Comparison of ENCODE assay signal across 8 mouse cellular contexts in the genomic region with DNA sequence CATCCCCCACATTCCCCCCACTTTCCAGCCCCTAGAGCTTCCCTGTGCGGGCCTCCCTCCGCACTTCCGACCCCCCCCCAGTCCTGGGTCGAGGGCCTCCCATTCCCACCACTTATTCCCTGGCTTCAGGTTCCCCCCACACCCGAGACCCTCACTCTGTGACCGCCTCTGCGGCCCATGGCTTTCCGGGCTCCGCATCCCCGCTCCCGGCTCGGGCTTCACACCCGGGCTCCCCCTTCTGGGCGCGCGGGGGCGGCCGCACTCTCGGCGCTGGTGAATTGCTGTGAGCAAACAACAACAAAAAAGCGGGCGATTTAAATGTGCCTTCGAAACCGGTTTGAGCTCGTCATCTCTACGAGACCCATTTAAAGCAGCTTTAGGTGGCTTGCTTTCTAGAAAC. TPM values are rescaled to one million over a fixed set of nuclear protein-coding genes. Genes with fewer than 3 reads are reported as not detected.
DNase-seq lines count a peak whose midpoint lies in the region; ATAC-seq lines count a peak whose summit lies in the region.

No protein-coding gene starts in this region.

- H3K9ac ChIP-seq in forebrain, embryonic 11.5 days (ENCODE audit: low read length): peak overlapping the region; percentile 96
- peak overlapping the region; percentile 91 for H3K9ac ChIP-seq in heart, embryonic 15.5 days
- peak overlapping the region; percentile 96 for H3K9ac ChIP-seq in liver, embryonic 13.5 days
- peak overlapping the region; percentile 69 for H3K9ac ChIP-seq in stomach, embryonic 14.5 days (replicated peaks; ENCODE audit: low read depth, low read length)

- under 1% methylated on average over 25 of the region's 26 CpGs for WGBS in forebrain, embryonic 11.5 days
- under 1% methylated on average over 26 of the region's 26 CpGs for WGBS in heart, embryonic 15.5 days
- WGBS in liver, embryonic 13.5 days (ENCODE audit: insufficient replicate concordance): 1% methylated on average over 26 of the region's 26 CpGs
- under 1% methylated on average over 24 of the region's 26 CpGs for WGBS in stomach, embryonic 14.5 days

- peak; percentile 85 for DNase-seq in CD4-positive, CD25-positive, alpha-beta regulatory T cell, adult 2 months (ENCODE audit: low read depth, low spot score)
- peak; percentile 49 for DNase-seq in c-Kit-positive CD71-negative TER-119-negative erythroid progenitor cells, embryonic 14.5 days (ENCODE audit: low read depth)
- peak; percentile 89 for DNase-seq in forebrain, embryonic 11.5 days (ENCODE audit: low spot score)
- DNase-seq in kidney, postnatal 14 days: peak; percentile 91
- peak; percentile 59 for DNase-seq in liver, embryonic 13.5 days
- peak; percentile 80 for DNase-seq in neural tube, embryonic 10.5 days (ENCODE audit: extremely low spot score, low spot score)

- H3K27ac ChIP-seq in forebrain, embryonic 11.5 days (ENCODE audit: low read depth, low read length): peak overlapping the region; percentile 99
- H3K27ac ChIP-seq in heart, embryonic 15.5 days: peak overlapping the region; percentile 98
- H3K27ac ChIP-seq in liver, embryonic 13.5 days: peak overlapping the region; percentile 96
- H3K27ac ChIP-seq in stomach, embryonic 14.5 days (ENCODE audit: low read length): peak overlapping the region; percentile 94

- H3K4me2 ChIP-seq in forebrain, embryonic 11.5 days (ENCODE audit: low read depth, low read length, severe bottlenecking): peak overlapping the region; percentile 80
- H3K4me2 ChIP-seq in heart, embryonic 15.5 days: peak overlapping the region; percentile 89
- H3K4me2 ChIP-seq in liver, embryonic 13.5 days: peak overlapping the region; percentile 97
- peak overlapping the region; percentile 89 for H3K4me2 ChIP-seq in stomach, embryonic 14.5 days (replicated peaks; ENCODE audit: low read depth, low read length)

- H3K4me1 ChIP-seq in forebrain, embryonic 11.5 days (replicated peaks; ENCODE audit: control insufficient read depth, insufficient read depth, low read length): 0 out of 2 replicates have a peak, but pooled peaks cover 3% of the 10 kb centered on the region
- H3K4me1 ChIP-seq in heart, embryonic 15.5 days (replicated peaks): peaks cover 20% of the 10 kb centered on the region
- peaks cover 62% of the 10 kb centered on the region for H3K4me1 ChIP-seq in liver, embryonic 13.5 days (replicated peaks)
- peaks cover 7% of the 10 kb centered on the region; the same call in 1 of the 2 replicates for H3K4me1 ChIP-seq in stomach, embryonic 14.5 days (ENCODE audit: control insufficient read depth, insufficient read depth, low read length)

- no peaks in the 10 kb centered on the region for H3K36me3 ChIP-seq in forebrain, embryonic 11.5 days (ENCODE audit: control insufficient read depth, insufficient read depth, low read length)
- H3K36me3 ChIP-seq in heart, embryonic 15.5 days: no peaks in the 10 kb centered on the region
- H3K36me3 ChIP-seq in liver, embryonic 13.5 days: no peaks in the 10 kb centered on the region
- no peaks in the 10 kb centered on the region for H3K36me3 ChIP-seq in stomach, embryonic 14.5 days (ENCODE audit: control insufficient read depth, insufficient read depth, low read length)

- H3K27me3 ChIP-seq in forebrain, embryonic 11.5 days (ENCODE audit: control insufficient read depth, insufficient read depth, low read length): no peaks in the 10 kb centered on the region
- H3K27me3 ChIP-seq in heart, embryonic 15.5 days: no peaks in the 10 kb centered on the region
- no peaks in the 10 kb centered on the region for H3K27me3 ChIP-seq in liver, embryonic 13.5 days
- no peaks in the 10 kb centered on the region for H3K27me3 ChIP-seq in stomach, embryonic 14.5 days (ENCODE audit: control insufficient read depth, insufficient read depth, low read length)

- H3K4me3 ChIP-seq in forebrain, embryonic 11.5 days (ENCODE audit: low read depth, low read length): peak overlapping the region; percentile 72
- H3K4me3 ChIP-seq in heart, embryonic 15.5 days: peak overlapping the region; percentile 89
- peak overlapping the region; percentile 82 for H3K4me3 ChIP-seq in liver, embryonic 13.5 days (replicated peaks)
- peak overlapping the region; percentile 73 for H3K4me3 ChIP-seq in stomach, embryonic 14.5 days (ENCODE audit: low read depth, low read length)

- no peaks in the 10 kb centered on the region for H3K9me3 ChIP-seq in forebrain, embryonic 11.5 days (ENCODE audit: control insufficient read depth, low read length)
- no peaks in the 10 kb centered on the region for H3K9me3 ChIP-seq in heart, embryonic 15.5 days (replicated peaks)
- H3K9me3 ChIP-seq in liver, embryonic 13.5 days (replicated peaks): no peaks in the 10 kb centered on the region
- no peaks in the 10 kb centered on the region for H3K9me3 ChIP-seq in stomach, embryonic 14.5 days (ENCODE audit: control insufficient read depth, low read depth, low read length)

- peak; percentile 49 for ATAC-seq in forebrain, embryonic 11.5 days (replicated peaks; ENCODE audit: low FRiP score)
- ATAC-seq in heart, embryonic 15.5 days (replicated peaks; ENCODE audit: insufficient number of reproducible peaks, insufficient read depth, low FRiP score, low read depth): peak; percentile 40
- ATAC-seq in liver, embryonic 13.5 days (ENCODE audit: low read depth): peak; percentile 21; the same call in 1 of the 2 replicates
- ATAC-seq in stomach, embryonic 14.5 days (ENCODE audit: insufficient number of reproducible peaks, insufficient read depth, low FRiP score, low read depth): peak; percentile 24; the same call in 1 of the 2 replicates

RNA-seq across cellular contexts. Expression of gene Jade1, which starts 10.4 kb away (rescaled TPM):
- 22.4 and 24.1 TPM in 2 replicates for polyA plus RNA-seq in forebrain, embryonic 11.5 days (2014; fragmentation: Nextera tagmentation; extraction: Ambion mirVana)
- 15.9 and 16.0 TPM in 2 replicates for polyA plus RNA-seq in heart, embryonic 15.5 days (2015; fragmentation: Nextera tagmentation; extraction: Ambion mirVana)
- polyA plus RNA-seq in liver, embryonic 13.5 days (2015; fragmentation: Nextera tagmentation; extraction: Ambion mirVana): 11.3 and 12.7 TPM in 2 replicates
- 12.1 and 12.6 TPM in 2 replicates for polyA plus RNA-seq in stomach, embryonic 14.5 days (2014; fragmentation: Nextera tagmentation; extraction: Ambion mirVana)

Comparison
In these comparisons a context has a peak if more than half of its experiments do, and no peak if none do; other contexts are left out.
1. Peak in every context shown above with its lines: DNase-seq, ATAC-seq, H3K4me3 ChIP-seq and H3K27ac ChIP-seq.